Mouse (Mus musculus): ENCODE results near the gene Cacna2d3. TPM values are rescaled to one million over a fixed set of nuclear protein-coding genes. Genes with fewer than 3 reads are reported as not detected.

Gene Cacna2d3
- total RNA-seq, 4 experiments from 2014 or later: 0.97 to 1.5 (median 1.0) TPM

DNA sequence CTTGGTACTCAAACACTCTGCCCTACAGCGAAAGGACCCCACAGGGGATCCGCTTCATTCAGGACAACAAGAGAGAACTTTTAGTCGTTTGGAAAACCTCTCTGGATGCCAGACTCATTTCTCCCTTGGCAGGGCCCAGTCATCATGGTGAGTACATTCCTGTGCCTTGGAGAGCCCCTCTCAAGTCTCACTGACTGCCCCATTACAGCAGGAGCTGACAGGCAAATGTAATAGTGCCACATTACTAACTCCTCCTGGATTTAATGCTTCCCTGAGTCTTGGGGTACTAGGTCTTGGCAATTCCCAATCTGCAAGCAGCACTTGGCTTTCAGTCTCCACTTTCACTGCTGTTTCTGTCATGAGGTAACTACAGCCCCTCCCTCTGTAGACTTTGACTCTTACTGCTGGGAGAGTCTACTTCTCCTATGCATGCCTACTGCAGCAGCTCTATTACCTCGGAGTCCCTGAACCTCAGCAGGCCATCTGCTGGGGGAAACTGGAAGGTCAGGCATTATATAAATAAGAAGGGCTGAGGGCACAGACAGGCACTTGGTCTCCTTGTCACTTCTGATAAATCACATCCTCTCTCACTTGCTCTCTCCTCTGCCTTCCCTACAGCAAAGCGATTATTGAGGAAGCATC lies 454.3 kb downstream of the Cacna2d3 start:
- DNase-seq (ENCODE audit: low spot score in 2 of 2): no peak

DNA sequence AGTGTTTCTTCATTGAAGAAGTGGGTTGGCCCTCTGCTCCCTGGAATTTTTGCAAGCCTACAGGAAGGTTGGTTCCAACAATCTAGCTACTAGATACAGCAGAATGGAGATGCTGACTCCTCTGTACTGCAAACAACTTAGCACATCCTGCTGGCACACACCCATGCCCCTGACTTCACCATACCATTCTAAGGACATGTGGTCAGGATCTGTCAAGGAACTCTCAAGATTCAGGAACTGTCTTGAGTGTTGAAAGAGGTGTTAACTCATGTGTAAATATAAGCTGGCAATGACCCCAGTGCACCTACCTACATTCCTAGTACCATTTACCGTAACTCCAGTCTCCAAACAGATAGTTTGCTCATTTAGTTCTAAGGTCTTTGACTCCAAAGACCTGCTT lies 461.0 kb downstream of the Cacna2d3 start:
- DNase-seq (ENCODE audit: low spot score in 2 of 2): no peak

DNA sequence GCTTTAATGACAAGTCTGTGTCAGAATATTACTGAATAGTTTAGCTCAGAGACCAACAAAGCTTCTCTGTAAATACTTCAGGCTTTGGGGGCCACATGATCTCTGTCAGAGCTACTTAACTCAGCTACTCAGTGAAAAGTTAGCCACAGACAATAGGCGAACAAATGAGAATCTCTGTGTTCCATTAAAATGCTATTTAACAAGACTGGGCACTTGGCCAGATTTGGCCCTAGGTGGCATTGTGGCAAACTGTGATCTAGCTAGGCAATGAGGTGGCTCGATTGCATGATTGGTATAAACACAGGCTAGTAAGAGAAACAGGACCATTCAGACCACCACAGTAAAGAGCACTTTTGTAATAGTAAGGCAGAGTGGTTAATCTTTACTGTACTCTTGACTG lies 478.1 kb downstream of the Cacna2d3 start:
- DNase-seq (ENCODE audit: low spot score in 2 of 2): no peak

DNA sequence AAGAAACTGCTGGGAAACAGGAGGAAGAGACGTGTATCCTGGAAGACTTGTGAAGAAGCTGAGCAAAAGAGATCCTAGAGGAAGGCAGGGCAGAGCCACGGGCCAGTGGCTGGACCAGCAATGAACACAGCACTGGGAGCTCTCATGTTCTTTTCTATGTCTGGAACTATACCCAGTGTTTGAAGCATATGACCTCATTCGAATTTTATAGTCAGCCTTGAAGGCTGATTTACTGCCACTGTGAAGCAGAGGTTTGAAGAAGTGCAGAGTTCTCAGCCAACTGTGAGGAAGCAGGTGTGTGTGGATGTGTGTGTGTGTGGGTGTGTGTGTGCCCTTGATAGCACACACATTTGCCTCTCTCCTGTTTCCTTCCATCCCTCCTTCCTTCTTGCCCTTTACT lies 483.2 kb downstream of the Cacna2d3 start:
- no peak for DNase-seq (ENCODE audit: low spot score in 2 of 2)

DNA sequence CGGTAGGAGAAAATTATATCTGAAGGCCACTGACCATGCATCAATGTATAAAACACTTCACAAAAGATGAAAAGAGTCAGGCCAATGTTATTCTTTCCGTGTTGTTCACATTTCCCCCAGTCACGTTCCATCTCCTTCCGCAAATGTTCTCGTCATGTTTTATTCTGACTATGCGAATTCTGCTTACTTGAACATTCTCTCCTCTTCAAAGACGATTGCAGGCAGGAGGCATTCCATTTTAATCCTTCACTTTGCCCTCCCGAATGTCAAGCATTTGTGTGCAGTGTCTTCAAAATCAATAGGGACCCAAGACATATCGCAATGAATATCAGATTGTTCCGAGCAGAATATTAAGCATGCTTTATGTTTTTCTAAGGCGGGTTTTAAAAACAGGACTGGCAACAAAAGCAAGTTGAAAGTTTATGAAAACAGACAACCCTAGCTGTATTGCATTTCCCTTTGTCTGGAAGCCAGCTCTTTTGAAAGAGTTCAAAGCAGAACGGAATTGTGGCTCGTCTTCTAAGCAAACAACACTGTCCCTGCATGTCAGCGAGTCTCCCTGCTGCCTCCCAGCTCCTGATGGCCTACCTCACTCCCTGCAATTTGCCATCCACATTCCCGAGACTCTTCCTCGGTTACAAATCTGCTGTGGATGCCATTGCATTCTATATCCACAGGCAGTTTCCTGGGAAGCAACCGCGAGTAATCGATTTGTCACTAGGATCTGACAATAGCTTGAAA lies 492.5 kb downstream of the Cacna2d3 start:
- DNase-seq (ENCODE audit: low spot score in 2 of 2): no peak

DNA sequence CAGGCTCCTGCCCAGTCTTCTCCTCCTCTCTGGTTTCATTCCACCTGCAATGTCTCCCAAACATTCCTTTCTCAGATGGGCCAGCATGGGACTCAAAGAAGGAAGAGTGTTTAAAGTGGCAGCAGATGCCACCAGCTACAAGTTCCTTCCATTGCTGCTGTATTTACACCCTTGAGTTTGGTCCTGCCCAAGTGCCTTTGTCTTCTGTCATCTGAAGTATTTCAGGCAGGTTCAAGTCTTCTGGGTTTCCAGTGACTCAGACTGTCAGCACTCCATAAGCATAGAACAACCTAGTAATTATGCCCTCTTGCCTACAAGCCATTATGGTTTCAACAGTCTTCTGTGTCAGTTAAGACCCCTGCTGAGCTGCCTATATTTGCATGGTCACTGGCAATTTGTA lies 493.2 kb downstream of the Cacna2d3 start:
- DNase-seq (ENCODE audit: low spot score in 2 of 2): no peak

DNA sequence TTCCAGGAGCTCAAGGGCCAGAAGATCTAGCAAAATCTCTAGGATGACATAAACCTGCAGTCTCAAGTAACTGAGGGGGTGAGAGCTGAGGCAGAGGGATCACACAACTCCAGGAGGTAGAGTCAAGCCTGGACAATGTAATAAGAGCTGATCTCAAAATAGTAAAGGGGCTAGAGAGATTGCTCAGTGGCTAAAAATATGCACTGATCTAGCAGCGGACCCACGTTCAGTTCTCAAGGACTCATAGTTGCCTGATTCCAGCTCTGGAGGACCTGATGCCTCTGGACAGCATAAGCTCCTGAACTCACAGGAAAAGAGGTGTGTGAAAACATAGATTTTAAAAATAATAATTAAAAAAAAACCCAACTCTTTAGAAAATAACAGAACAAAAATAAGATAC lies 493.7 kb downstream of the Cacna2d3 start:
- DNase-seq (ENCODE audit: low spot score in 2 of 2): no peak

DNA sequence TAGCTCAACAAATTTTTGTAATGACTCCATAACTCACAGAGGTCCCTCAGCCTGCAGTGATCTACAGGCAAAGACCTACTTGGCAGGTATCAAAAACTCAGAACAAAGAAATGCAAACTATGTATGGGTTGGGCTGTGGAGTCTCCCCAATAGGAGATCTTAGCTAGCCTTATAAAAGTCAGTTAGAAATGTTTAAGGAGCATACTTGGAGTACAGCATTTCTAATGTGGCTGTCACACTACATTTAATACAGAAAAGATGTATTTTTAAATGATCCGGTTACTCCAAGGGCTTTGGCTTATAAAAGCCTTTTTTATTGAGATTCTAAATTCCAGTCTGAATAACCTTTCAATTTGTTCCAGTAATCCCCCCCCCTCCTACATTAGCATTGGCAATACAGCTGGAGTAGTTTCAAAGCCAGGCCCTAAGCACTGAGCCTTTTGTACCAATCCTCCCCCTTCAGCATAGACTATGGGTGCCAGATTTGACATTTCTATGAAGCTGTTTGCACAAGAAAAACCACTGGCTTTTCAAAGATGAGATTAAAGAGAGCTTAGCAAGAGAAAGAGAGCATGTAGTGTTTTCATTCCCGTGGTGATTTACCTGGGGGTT lies 495.8 kb downstream of the Cacna2d3 start:
- no peak for DNase-seq (ENCODE audit: low spot score in 2 of 2)

DNA sequence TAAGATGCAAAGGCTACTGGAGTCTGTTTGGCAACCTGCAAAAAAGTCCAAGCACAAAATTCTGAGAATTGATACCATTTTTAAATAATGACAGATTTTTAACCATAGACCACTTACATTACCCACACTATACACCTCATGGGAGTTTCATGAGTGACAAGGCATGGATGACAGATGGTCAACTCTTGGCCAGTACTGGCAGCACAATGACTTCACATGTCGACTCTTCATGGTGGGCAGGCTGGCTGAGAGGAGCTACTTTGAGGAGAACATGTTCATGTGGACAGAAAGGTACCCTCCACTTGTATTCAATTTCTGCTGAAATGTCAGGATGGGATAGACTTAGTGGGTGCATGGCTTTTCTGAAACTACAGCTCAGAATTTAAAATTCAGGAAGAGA lies 498.7 kb downstream of the Cacna2d3 start:
- no peak for DNase-seq (ENCODE audit: low spot score in 2 of 2)

DNA sequence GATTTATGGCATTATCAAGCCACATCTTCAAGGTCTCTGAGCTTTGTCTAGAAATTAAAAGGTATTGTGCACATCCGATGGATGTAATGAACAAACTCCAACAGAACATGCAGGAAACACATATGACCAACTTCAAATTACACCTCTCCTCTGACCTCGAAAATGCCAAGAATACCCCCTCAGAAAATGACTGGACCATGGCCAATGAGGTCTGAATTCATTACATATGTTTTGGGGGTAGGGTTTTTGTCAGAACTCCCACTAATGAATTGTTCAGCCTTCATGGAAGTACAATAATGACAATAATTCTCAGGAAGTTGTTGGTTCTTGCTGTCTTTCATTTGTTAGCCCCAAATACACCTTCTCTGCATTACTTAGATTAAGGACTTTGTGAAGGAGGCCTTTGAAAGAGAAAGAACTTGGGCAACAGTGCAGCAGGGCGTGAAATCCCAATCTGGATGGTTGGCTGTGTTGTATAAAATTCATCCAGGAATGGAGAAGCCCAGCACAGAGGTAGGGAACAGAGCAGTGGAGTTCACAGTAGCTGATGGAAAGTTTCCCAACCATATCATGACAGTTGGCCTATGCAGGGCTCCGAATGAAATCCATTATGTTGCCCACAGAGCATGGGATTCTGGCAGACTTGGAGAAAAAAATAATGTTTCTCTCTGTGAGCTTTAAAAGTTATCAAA lies 499.3 kb downstream of the Cacna2d3 start:
- no peak for DNase-seq (ENCODE audit: low spot score in 2 of 2)

DNA sequence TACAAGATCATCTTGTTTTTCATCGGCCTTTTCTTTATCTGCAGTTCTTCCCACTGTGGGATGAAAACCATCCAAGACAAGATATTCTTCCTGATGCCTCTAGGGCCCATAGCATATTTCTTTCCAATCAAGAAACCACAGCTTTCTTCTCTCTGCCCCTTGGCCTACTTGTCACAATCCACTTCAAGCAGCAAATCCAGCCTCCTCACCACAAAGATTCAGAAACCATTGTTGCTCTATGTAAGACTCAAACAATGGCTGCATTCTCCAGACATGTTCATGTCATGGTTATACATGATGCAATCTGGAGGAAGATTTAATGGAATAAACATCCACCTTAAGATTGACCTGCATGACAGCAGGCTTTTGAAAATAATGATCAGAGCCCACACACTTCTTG lies 505.6 kb downstream of the Cacna2d3 start:
- no peak for DNase-seq (ENCODE audit: low spot score in 2 of 2)

DNA sequence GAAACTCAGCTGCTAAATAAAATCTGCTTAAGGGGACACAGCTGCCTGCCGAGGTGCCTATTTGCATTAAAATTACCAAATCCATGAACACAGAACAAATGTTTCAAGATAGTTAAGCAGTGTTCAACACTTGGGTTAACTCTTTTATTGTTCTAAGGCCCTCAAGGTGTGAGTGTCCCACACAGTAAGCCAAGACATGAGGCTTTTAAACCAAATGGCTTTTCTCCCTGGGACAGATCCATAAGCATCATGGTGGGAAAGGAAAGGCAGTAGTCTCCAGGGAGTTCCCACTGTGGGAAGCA lies 516.7 kb downstream of the Cacna2d3 start:
- no peak for DNase-seq (ENCODE audit: low spot score in 2 of 2)

DNA sequence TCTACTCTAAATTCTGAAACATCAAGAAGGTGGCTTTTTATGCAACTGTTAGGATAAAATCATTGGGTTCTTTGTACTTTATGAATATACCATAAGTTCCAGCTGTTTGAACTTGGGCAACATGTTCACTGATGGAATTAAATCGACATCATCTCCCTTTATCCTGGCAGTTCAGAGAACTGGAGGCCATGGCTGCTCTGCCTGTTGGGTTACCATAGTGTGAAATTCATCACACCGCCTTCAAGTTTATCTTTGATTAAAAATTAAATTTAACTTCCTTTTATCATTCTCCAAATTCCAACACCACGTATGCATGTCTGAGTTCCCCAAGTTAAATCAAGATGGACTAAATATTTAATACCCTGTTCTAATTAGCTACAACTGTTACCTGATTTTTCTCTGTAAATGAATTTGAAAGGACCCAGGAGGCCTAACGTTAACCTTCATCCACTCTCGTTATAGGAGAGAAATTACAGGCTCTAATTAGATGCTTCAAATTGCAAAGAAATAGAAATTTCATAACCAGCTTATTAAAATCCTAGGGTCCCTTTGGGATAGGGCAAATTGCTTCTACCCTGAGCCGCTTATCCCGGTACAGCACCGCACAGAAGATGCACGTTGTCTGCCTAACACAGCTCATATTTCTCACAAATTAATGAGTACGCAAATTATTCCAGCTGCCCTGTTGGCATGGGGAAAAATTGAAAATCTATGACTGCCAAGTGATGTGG lies 517.3 kb downstream of the Cacna2d3 start:
- DNase-seq (ENCODE audit: low spot score in 2 of 2): no peak

DNA sequence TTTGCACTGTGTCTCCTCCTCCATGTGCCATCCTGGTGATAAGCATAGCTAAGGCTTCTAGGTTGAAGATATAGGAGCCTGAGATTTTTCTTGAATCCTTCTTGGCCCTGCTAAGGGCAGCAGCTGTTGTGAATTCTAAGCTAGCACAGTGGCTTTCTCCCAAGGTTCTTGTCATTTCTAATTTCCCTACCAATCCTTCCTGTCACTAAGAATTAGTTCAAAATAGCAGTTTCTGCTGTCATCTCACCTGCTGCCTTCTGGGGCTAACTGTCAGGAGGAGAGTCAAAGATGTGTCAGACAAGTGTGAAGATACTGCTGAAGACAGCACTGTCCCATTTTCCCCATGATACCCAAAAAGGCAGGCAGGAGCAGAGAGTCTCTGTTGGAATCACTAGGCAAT lies 525.5 kb downstream of the Cacna2d3 start:
- no peak for DNase-seq (ENCODE audit: low spot score in 2 of 2)

DNA sequence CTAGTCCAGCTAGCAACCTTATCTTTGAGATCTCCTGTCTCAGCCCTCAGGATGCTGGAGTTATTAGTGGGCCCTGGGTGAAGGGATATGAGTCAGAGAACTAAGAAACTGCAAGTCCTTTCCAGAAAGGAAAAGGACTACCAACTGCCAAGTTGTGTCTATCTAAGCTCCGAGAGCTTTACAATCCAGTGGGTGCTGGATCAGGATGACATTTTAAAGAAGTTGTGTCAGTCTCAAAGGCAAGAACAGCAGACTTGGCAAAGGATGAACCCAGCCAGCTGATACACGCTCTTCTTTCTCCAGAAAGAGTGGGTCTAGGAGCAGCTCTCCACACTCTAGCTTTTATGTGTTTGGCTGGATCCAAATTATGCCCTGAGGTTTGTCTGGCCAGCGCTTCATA lies 530.2 kb downstream of the Cacna2d3 start:
- DNase-seq (ENCODE audit: low spot score in 2 of 2): no peak

DNA sequence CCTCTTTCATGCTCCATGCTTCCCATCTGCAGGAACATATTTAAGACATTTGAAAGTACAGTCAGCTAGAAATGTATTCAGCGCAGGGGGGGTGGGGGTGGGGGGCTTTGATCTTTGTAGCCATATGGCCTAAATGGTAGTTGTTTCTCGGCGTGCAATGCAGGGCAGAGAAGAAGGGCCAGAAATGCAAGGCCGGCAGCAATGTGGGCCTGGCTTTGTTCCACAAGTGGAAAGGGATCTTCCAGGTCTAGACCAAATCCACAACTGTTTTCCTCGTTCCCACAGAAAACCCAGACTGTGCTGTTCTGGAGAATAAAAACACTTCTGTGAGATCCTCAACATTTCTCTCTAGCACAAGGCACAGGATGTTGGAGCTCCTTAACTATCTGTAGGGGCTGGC lies 537.9 kb downstream of the Cacna2d3 start:
- no peak for DNase-seq (ENCODE audit: low spot score in 2 of 2)

DNA sequence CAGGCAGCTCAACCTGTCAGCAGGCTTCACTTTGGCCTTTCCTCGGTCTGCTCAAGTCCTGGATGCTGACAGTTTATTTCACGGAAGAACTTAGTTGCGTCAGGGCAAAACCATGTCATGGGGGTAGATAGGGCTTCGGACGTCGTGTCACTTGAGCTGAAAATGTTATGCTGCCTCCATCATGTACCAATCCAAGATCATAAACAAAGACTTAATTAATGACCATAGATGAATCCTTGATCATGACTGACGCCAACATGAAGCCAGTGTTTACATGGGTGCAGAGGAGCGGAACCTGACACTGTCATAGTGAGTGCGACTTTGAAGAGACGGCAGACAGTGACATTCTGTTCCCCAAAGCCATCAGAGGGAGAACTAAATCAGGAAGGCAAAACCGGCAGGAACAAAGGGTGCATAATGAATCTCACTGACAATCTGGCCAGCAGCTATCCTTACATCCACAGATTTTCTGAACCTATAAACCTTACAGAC lies 542.2 kb downstream of the Cacna2d3 start:
- no peak for DNase-seq (ENCODE audit: low spot score in 2 of 2)

DNA sequence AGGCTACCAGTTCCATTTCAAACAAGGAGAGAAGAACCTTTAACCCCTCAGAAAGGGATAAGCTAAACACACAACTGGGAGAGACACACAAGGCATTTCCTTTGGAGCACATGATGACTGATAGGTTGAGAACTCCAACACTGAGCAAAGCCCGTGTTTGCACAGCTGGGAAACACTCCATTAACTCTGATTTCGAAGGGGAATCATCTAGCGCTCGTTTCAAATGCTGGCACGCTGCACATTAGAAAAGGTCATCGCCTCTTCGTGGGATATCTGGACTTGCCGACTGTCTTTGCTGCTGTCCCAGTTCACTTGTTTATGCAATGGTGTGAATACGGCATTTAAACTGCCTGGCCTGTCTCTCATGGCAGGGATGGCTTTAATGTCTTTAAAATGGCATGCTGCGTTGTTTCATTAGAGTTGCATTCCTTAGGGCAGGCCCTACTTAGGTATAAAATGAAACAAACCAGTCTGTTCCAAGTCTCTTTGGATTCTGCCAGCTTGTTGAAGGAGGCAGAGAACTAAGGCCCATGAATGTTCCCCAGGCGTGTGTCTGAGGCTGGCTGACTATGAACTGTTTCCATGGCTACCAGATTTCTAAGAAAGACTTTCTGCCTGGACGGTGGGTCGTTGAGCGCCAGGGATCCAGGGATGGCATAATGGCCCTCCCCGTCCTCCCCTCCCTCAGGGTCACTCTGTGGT lies 542.8 kb downstream of the Cacna2d3 start:
- no peak for DNase-seq (ENCODE audit: low spot score in 2 of 2)

DNA sequence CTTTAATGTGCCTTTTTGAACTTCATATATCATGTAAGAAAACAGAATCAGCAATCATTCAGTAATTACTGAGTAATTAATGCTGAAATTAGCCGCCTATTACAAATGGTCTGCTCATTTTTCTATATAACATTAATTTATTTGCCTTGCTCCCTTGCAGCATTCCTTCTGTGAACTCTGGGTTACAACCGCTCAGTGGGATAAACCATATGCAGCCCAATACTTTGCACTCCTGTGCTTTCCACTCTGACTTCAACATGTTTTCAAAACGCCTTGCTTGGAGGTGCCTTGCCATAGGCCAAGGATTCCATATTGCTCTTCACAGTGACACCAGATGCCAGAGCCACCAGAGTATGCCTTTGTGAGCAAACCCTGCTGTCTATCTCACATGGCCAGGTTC lies 546.9 kb downstream of the Cacna2d3 start:
- no peak for DNase-seq (ENCODE audit: low spot score in 2 of 2)

DNA sequence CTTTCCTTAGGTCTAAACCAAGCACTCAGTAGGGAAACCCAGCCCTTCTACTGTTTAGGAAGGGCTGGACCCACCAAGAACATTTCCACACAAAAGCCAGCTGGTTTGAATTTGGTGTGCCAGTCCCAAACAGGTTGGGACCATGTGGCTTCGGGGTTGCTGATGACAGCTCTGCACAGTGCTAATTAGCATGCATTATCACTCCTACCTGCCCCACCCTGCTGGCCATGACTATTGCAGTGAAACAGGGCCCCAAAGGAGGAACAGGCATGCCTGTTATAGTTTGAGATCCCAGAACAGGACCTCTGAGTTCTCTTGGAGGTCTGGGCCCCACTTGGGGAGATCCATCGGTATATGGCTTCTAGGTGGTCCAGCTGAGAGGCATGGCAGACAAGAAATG lies 549.5 kb downstream of the Cacna2d3 start:
- no peak for DNase-seq (ENCODE audit: low spot score in 2 of 2)

DNA sequence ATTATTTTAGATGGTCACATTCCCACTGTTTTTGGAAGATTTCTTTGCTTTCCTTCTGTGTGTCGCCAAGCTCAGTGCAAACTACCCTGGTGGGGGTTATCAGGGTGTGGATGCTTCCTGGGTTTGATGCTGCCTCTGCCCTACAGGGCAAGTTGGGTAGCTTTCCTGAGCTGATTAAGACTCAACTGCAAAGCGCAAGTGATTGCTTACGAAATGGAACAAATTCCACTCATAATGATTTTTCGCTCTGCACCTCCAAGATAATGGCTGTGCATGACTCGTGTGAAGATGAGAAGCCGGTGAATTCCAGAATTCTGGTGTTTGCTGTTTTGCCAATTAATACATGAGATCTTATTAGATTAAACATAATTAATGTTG lies 557.0 kb downstream of the Cacna2d3 start:
- DNase-seq (ENCODE audit: low spot score in 2 of 2): no peak
